Mouse (Mus musculus) myocyte (in vitro differentiated cells): ENCODE data around the gene Bcl2l1. TPM values are rescaled to one million over a fixed set of nuclear protein-coding genes. Genes with fewer than 3 reads are reported as not detected.
A peak's percentile ranks its signal among the peaks of the same experiment; 100 is the strongest.

Experiments used
- H3K27me3 ChIP-seq: one replicate; pipeline ENCODE4 v1.6.1; 2011; ENCODE audit not compliant: control insufficient read depth, insufficient read depth, insufficient read length
- H3K36me3 ChIP-seq: one replicate; pipeline ENCODE4 v1.6.1; 2011; ENCODE audit not compliant: control insufficient read depth, insufficient read depth
- H3K4me2 ChIP-seq: one replicate; pipeline ENCODE4 v1.6.1; 2011; ENCODE audit warnings: low read depth, control low read depth
- H3K4me3 ChIP-seq: one replicate; pipeline ENCODE4 v1.5.1; 2011; ENCODE audit warnings: mild to moderate bottlenecking, control low read depth, moderate library complexity
- H3K79me2 ChIP-seq: one replicate; pipeline ENCODE4 v1.6.1; 2011; ENCODE audit not compliant: control insufficient read depth, insufficient read depth
- H3ac ChIP-seq: one replicate; pipeline ENCODE4 v1.6.1; 2011; ENCODE audit not compliant: control insufficient read depth, insufficient read length
- CEBPB ChIP-seq: IDR thresholded peaks from 2 replicates; pipeline ENCODE4 v1.6.1; 2011; ENCODE audit warnings: mild to moderate bottlenecking, moderate library complexity; ENCODE audit not compliant: poor library complexity, insufficient read depth, severe bottlenecking
- E2F4 ChIP-seq: IDR thresholded peaks from one replicate; pipeline ENCODE4 v1.6.1; 2011; ENCODE audit warnings: mild to moderate bottlenecking, control low read depth, moderate library complexity; ENCODE audit not compliant: insufficient read depth
- MAX ChIP-seq: IDR thresholded peaks from one replicate; pipeline ENCODE4 v1.6.1; 2011; ENCODE audit warnings: low read depth, mild to moderate bottlenecking, control low read depth
- MYOD1 ChIP-seq, 3 experiments: IDR thresholded peaks; one replicate each; pipeline ENCODE4 v1.6.1; 2011; ENCODE audit warnings: control low read depth in 2 of 3, low read depth in 2 of 3, mild to moderate bottlenecking in 2 of 3, moderate library complexity in 1 of 3; ENCODE audit not compliant: insufficient read length in 2 of 3, control insufficient read depth in 1 of 3
- MYOG ChIP-seq, 3 experiments: IDR thresholded peaks; one replicate each; pipeline ENCODE4 v1.6.1; 2011; ENCODE audit warnings: control low read depth in 2 of 3, low read depth in 2 of 3, mild to moderate bottlenecking in 2 of 3; ENCODE audit not compliant: insufficient read length in 2 of 3, control insufficient read depth in 1 of 3, insufficient read depth in 1 of 3
- POLR2A ChIP-seq: IDR thresholded peaks from one replicate; pipeline ENCODE4 v1.6.1; 2011; ENCODE audit warnings: low read depth, mild to moderate bottlenecking, control low read depth, moderate library complexity; ENCODE audit not compliant: insufficient read length
- POLR2AphosphoS2 ChIP-seq: IDR thresholded peaks from one replicate; pipeline ENCODE4 v1.6.1; 2011; ENCODE audit warnings: low read depth, control low read depth; ENCODE audit not compliant: insufficient read length
- REST ChIP-seq: IDR thresholded peaks from one replicate; pipeline ENCODE4 v1.6.1; 2011; ENCODE audit warnings: mild to moderate bottlenecking, control low read depth, moderate library complexity; ENCODE audit not compliant: insufficient read depth, insufficient read length
- SRF ChIP-seq: IDR thresholded peaks from one replicate; pipeline ENCODE4 v1.6.1; 2011; ENCODE audit warnings: low read depth; ENCODE audit not compliant: control insufficient read depth, insufficient read length
- TCF12 ChIP-seq: IDR thresholded peaks from one replicate; pipeline ENCODE4 v1.6.1; 2011; ENCODE audit warnings: mild to moderate bottlenecking, control low read depth; ENCODE audit not compliant: poor library complexity, insufficient read depth, severe bottlenecking
- TCF3 ChIP-seq: IDR thresholded peaks from one replicate; pipeline ENCODE4 v1.6.1; 2011; ENCODE audit warnings: low read depth, control low read depth; ENCODE audit not compliant: insufficient read length
- USF1 ChIP-seq: IDR thresholded peaks from one replicate; pipeline ENCODE4 v1.6.1; 2011; ENCODE audit warnings: low read depth, mild to moderate bottlenecking, control low read depth, moderate library complexity
- polyA plus RNA-seq: library from polyadenylated mRNA; unstranded; fragments of >200 nt; fragmentation: generic; extraction: Trizol; gene quantifications from one replicate; pipeline ENCODE4 v1.2.1, GENCODE M21; 2012; ENCODE audit warnings: missing spikeins

Gene Bcl2l1
- polyA plus RNA-seq, 1 experiment = 57.0 TPM

GRCm38 (mm10) chr2:152819097-152819624, 12.4 kb downstream of the Bcl2l1 start:
- H3K36me3 ChIP-seq = peaks cover 9% of the 10 kb centered on the region
- no peak overlapping the region for H3K4me3 ChIP-seq

DNA sequence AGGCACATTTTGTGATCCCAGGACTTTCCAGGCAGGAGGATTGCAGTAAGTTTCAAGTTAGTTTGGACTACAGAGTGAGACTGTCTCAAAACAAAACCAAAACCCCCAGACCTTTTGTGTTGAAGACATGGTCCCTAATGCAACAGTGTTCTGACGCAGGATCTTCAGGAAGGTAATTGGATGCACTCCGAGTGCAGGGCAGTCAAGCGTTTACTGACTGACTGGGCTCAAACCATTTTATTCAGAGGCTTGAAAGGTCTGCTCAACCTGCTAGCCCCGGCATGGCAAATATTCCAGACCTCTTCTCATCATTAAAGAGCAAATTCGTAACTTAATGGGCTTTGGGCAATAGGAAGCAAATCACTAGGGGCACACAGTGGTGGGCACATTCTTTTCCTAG, 12.8 kb downstream of the Bcl2l1 start:
- Histone ChIP-seq H3ac (no peak overlapping the region), H3K79me2 (peaks cover 82% of the 10 kb centered on the region), H3K36me3 (peaks cover 9% of the 10 kb centered on the region), H3K27me3 (no peaks in the 10 kb centered on the region), H3K4me2 (no peak overlapping the region), H3K4me3 (no peak overlapping the region)
- TF ChIP-seq POLR2A = no peak
- TF ChIP-seq MYOD1 (IDR thresholded peaks at IDR 0.05; ENCODE audit: control insufficient read depth in 1 of 3, insufficient read length in 2 of 3, low read depth in 2 of 3) = no peak
- no peak for TF ChIP-seq MYOG (IDR thresholded peaks at IDR 0.05; ENCODE audit: control insufficient read depth in 1 of 3, insufficient read depth in 1 of 3, insufficient read length in 2 of 3, low read depth in 2 of 3)
- TF ChIP-seq TCF12 = no peak
- TF ChIP-seq E2F4 = no peak
- no peak for TF ChIP-seq MAX
- TF ChIP-seq SRF = no peak
- no peak for TF ChIP-seq USF1
- no peak for TF ChIP-seq POLR2AphosphoS2
- no peak for TF ChIP-seq CEBPB
- TF ChIP-seq REST = no peak
- TF ChIP-seq TCF3 = no peak

More at GRCm38 (mm10) chr2:152819097-152819624, 12.4 kb downstream of the Bcl2l1 start:
- Histone ChIP-seq H3K4me2 (no peak overlapping the region), H3ac (no peak overlapping the region), H3K27me3 (no peaks in the 10 kb centered on the region), H3K79me2 (peaks cover 82% of the 10 kb centered on the region)
- TF ChIP-seq E2F4 (no peak), TCF12 (no peak), SRF (no peak), USF1 (no peak), POLR2AphosphoS2 (no peak)

GRCm38 (mm10) chr2:152817596-152818291, 13.8 kb downstream of the Bcl2l1 start:
- Histone ChIP-seq H3K27me3 (no peaks in the 10 kb centered on the region), H3K36me3 (peaks cover 9% of the 10 kb centered on the region), H3ac (no peak overlapping the region), H3K4me2 (no peak overlapping the region), H3K79me2 (peaks cover 83% of the 10 kb centered on the region), H3K4me3 (no peak overlapping the region)
- TF ChIP-seq MAX = no peak
- no peak for TF ChIP-seq REST
- TF ChIP-seq SRF = no peak
- TF ChIP-seq MYOG (IDR thresholded peaks at IDR 0.05; ENCODE audit: control insufficient read depth in 1 of 3, insufficient read depth in 1 of 3, insufficient read length in 2 of 3, low read depth in 2 of 3) = no peak
- TF ChIP-seq TCF3 = no peak
- no peak for TF ChIP-seq POLR2AphosphoS2
- TF ChIP-seq MYOD1 (IDR thresholded peaks at IDR 0.05; ENCODE audit: control insufficient read depth in 1 of 3, insufficient read length in 2 of 3, low read depth in 2 of 3) = no peak
- TF ChIP-seq E2F4 = no peak

DNA sequence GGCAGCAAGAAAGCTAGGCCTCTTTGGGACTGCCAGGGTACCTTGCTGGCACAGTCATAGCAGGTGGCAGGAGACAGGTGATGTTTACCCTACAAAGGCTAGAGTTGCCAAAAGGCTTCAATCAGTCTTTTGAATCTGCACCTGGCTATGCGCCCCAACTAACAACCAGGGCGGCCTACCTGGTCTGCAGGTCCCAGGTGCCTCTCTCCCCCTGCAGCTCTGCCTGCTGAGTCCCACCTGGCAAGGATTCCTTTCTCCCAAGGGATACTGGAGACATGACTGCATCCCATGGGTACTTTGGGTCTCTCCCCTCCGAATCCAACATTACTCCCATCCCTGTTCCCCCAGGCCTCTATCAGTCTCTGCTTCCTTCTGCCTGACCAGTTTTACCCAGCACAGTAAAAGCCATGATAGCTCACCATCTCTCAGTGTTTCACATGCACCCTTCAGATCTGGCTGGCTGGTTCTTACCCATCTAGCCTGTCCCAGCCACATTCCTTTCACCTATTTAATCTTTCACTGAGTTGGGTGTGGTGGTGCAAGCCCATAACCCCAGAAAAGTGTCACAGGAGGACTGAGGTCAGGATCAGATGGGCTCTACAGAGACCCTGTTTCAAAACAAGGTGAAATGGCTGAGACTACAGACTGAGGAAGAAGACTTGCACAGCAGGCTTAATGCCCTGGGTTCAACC, 14.7 kb downstream of the Bcl2l1 start:
- peak overlapping the region; percentile 34 for H3K4me2 ChIP-seq
- H3ac ChIP-seq = no peak overlapping the region
- H3K4me3 ChIP-seq = no peak overlapping the region
- H3K79me2 ChIP-seq = peaks cover 83% of the 10 kb centered on the region
- peaks cover 9% of the 10 kb centered on the region for H3K36me3 ChIP-seq
- TF ChIP-seq E2F4 (no peak), MYOG (IDR thresholded peaks at IDR 0.05; ENCODE audit: control insufficient read depth in 1 of 3, insufficient read depth in 1 of 3, insufficient read length in 2 of 3, low read depth in 2 of 3) (no peak), MAX (no peak), POLR2AphosphoS2 (no peak), REST (no peak), TCF12 (no peak), USF1 (no peak), POLR2A (no peak), CEBPB (no peak), SRF (no peak), TCF3 (no peak), MYOD1 (IDR thresholded peaks at IDR 0.05; ENCODE audit: control insufficient read depth in 1 of 3, insufficient read length in 2 of 3, low read depth in 2 of 3) (no peak)
- no peaks in the 10 kb centered on the region for H3K27me3 ChIP-seq
